Mouse (Mus musculus) liver, adult 2 months (tissue): ENCODE data around the gene Kif5a.
A peak's percentile ranks its signal among the peaks of the same experiment; 100 is the strongest.

Experiments
- CTCF ChIP-seq: fragments of 200-500 bp; IDR thresholded peaks from 2 replicates; pipeline ENCODE4 v1.5.1; 2011; ENCODE audit warnings: low read depth, low read length, control low read depth
- POLR2A ChIP-seq: fragments of 200-500 bp; IDR thresholded peaks from 2 replicates; pipeline ENCODE4 v1.6.1; 2011; ENCODE audit warnings: low read length, control low read depth; ENCODE audit not compliant: insufficient read depth; ENCODE audit errors: extremely low read depth

- TF ChIP-seq POLR2A (peak; percentile 50; the same call in 1 of the 2 replicates), CTCF (no peak)
Observed at GRCm38 (mm10) chr10:127211414-127211854, 51.7 kb downstream of the Kif5a start, which contains the start of gene Pip4k2c.
